Mouse (Mus musculus) CH12.LX (cell line): ENCODE data around the gene Meox1. TPM values are rescaled to one million over a fixed set of nuclear protein-coding genes. Genes with fewer than 3 reads are reported as not detected.

Experiments
- DNase-seq: peaks from one replicate; pipeline ENCODE4 v3.0.0-alpha.2; 2013; ENCODE audit errors: extremely low read depth
- H3K27ac ChIP-seq: 2 replicates; pipeline ENCODE4 v1.5.1; 2012; ENCODE audit warnings: low read depth, mild to moderate bottlenecking, control low read depth, moderate library complexity; ENCODE audit not compliant: insufficient read depth
- H3K27me3 ChIP-seq: replicated peaks from 2 replicates; pipeline ENCODE3; 2012; ENCODE audit warnings: inconsistent platforms
- H3K36me3 ChIP-seq, 2 experiments: replicated peaks in 1 of 2; 2 replicates each; pipeline versions ENCODE3 to v1.6.1; 2012; ENCODE audit warnings: inconsistent platforms in 1 of 2, low read length in 1 of 2, mild to moderate bottlenecking in 1 of 2, mixed read lengths in 1 of 2, moderate library complexity in 1 of 2; ENCODE audit not compliant: control insufficient read depth in 1 of 2, insufficient read depth in 1 of 2
- H3K4me1 ChIP-seq, 2 experiments: 2 replicates each; pipeline ENCODE4 v1.6.1; 2012; ENCODE audit warnings: inconsistent platforms in 1 of 2, moderate library complexity in 1 of 2; ENCODE audit not compliant: insufficient read depth in 2 of 2, control insufficient read depth in 1 of 2
- H3K4me2 ChIP-seq: 2 replicates; pipeline ENCODE4 v1.6.1; 2012; ENCODE audit warnings: low read depth, mild to moderate bottlenecking, control low read depth; ENCODE audit not compliant: poor library complexity, insufficient read depth, severe bottlenecking
- H3K4me3 ChIP-seq, 3 experiments: fragments of 150-350 bp in 1 of 3; sonication (generic) in 1 of 3; replicated peaks in 1 of 3; 2 replicates each; pipeline versions ENCODE3 to v1.5.1; 2011 to 2012; ENCODE audit warnings: low read depth in 2 of 3, low read length in 2 of 3, mild to moderate bottlenecking in 2 of 3, moderate library complexity in 2 of 3, control low read depth in 1 of 3, improper control_type of control experiment in 1 of 3, inconsistent platforms in 1 of 3, mixed read lengths in 1 of 3; ENCODE audit not compliant: poor library complexity in 1 of 3
- H3K79me2 ChIP-seq: replicated peaks from 2 replicates; pipeline ENCODE4 v1.6.1; 2012; ENCODE audit warnings: mild to moderate bottlenecking, moderate library complexity; ENCODE audit not compliant: control insufficient read depth, poor library complexity, insufficient read depth, severe bottlenecking; ENCODE audit errors: extremely low read depth
- H3K9ac ChIP-seq: 2 replicates; pipeline ENCODE4 v1.6.1; 2012; ENCODE audit warnings: low read depth, mild to moderate bottlenecking, control low read depth, moderate library complexity; ENCODE audit not compliant: insufficient read depth
- H3K9me3 ChIP-seq: replicated peaks from 2 replicates; pipeline ENCODE3; 2012; ENCODE audit warnings: low read length, inconsistent platforms, mixed read lengths
- CHD1 ChIP-seq: IDR thresholded peaks from 2 replicates; pipeline ENCODE4 v1.6.1; 2012; ENCODE audit warnings: low read depth, low read length, improper control_type of control experiment, inconsistent platforms
- EP300 ChIP-seq: IDR thresholded peaks from 2 replicates; pipeline ENCODE4 v1.6.1; 2011; ENCODE audit warnings: low read length, improper control_type of control experiment
- GABPA ChIP-seq: IDR thresholded peaks from 2 replicates; pipeline ENCODE4 v1.6.1; 2012; ENCODE audit warnings: low read depth, low read length, improper control_type of control experiment, inconsistent platforms; ENCODE audit not compliant: insufficient replicate concordance
- HCFC1 ChIP-seq: IDR thresholded peaks from 2 replicates; pipeline ENCODE4 v1.6.1; 2012; ENCODE audit warnings: low read depth, mild to moderate bottlenecking, inconsistent platforms, low read length, improper control_type of control experiment
- IRF4 ChIP-seq: IDR thresholded peaks from 2 replicates; pipeline ENCODE4 v1.6.1; 2014; ENCODE audit warnings: low read depth, mild to moderate bottlenecking, inconsistent platforms, low read length, improper control_type of control experiment
- JUN ChIP-seq: IDR thresholded peaks from 2 replicates; pipeline ENCODE4 v1.6.1; 2011; ENCODE audit warnings: low read depth, mild to moderate bottlenecking, low read length, improper control_type of control experiment, moderate library complexity; ENCODE audit not compliant: insufficient read depth
- JUND ChIP-seq: conservative IDR thresholded peaks from 2 replicates; pipeline ENCODE4 v1.6.1; 2011; ENCODE audit warnings: low read depth, low read length, improper control_type of control experiment
- KAT2A ChIP-seq: IDR thresholded peaks from 2 replicates; pipeline ENCODE4 v1.6.1; 2012; ENCODE audit warnings: low read length, improper control_type of control experiment, inconsistent platforms; ENCODE audit not compliant: insufficient replicate concordance
- MAFK ChIP-seq: IDR thresholded peaks from 2 replicates; pipeline ENCODE4 v1.6.1; 2011; ENCODE audit warnings: low read length, improper control_type of control experiment; ENCODE audit not compliant: insufficient replicate concordance
- MAX ChIP-seq: IDR thresholded peaks from 2 replicates; pipeline ENCODE4 v1.6.1; 2011; ENCODE audit warnings: low read length, improper control_type of control experiment
- MYC ChIP-seq: IDR thresholded peaks from 2 replicates; pipeline ENCODE4 v1.6.1; 2011; ENCODE audit warnings: low read depth, mild to moderate bottlenecking, improper control_type of control experiment, low read length
- NELFE ChIP-seq: IDR thresholded peaks from 2 replicates; pipeline ENCODE4 v1.6.1; 2011; ENCODE audit warnings: low read depth, low read length, improper control_type of control experiment
- RAD21 ChIP-seq: IDR thresholded peaks from 2 replicates; pipeline ENCODE4 v1.6.1; 2011; ENCODE audit warnings: low read depth, mild to moderate bottlenecking, low read length, improper control_type of control experiment, moderate library complexity
- TCF12 ChIP-seq: IDR thresholded peaks from 2 replicates; pipeline ENCODE4 v1.6.1; 2014; ENCODE audit warnings: low read depth, mild to moderate bottlenecking, inconsistent platforms, low read length, improper control_type of control experiment
- USF1 ChIP-seq: IDR thresholded peaks from 2 replicates; pipeline ENCODE4 v1.6.1; 2014; ENCODE audit warnings: low read depth, mild to moderate bottlenecking, inconsistent platforms, low read length, improper control_type of control experiment
- USF2 ChIP-seq: conservative IDR thresholded peaks from 2 replicates; pipeline ENCODE4 v1.6.1; 2011; ENCODE audit warnings: low read depth, low read length, improper control_type of control experiment
- ZC3H11A ChIP-seq: IDR thresholded peaks from 2 replicates; pipeline ENCODE4 v1.6.1; 2012; ENCODE audit warnings: low read depth, mild to moderate bottlenecking, inconsistent platforms, low read length, improper control_type of control experiment
- ZKSCAN1 ChIP-seq: IDR thresholded peaks from 2 replicates; pipeline ENCODE4 v1.6.1; 2012; ENCODE audit warnings: low read depth, inconsistent platforms, low read length, improper control_type of control experiment, borderline replicate concordance
- ZMIZ1 ChIP-seq: IDR thresholded peaks from 2 replicates; pipeline ENCODE4 v1.6.1; 2012; ENCODE audit warnings: low read depth, mild to moderate bottlenecking, inconsistent platforms, low read length, improper control_type of control experiment
- dilution Hi-C: fragments of 300-500 bp; cut with MboI; formaldehyde crosslinking; loops from 2 replicates; pipeline ENCODE4 v1.14.3; 2020; ENCODE audit warnings: low sequenced_read_pairs; ENCODE audit not compliant: extremely low pct_unique_long_range_greater_than_20kb, extremely low pct_ligation_motif_present
- in situ Hi-C: fragments of 300-500 bp; cut with MboI; formaldehyde crosslinking; loops from 3 replicates; pipeline ENCODE4 v1.14.3; 2019; ENCODE audit warnings: low sequenced_read_pairs, low pct_ligation_motif_present, low pct_unique_long_range_greater_than_20kb, mixed read lengths
- polyA plus RNA-seq: library from polyadenylated mRNA; unstranded; fragments of >175 nt; gene quantifications from 2 replicates; pipeline ENCODE4 v1.2.1, GENCODE M21; 2012; ENCODE audit warnings: low read depth; ENCODE audit not compliant: insufficient read length
- total RNA-seq, 2 experiments: library from RNA; depleted of rRNA; stranded (reverse); fragments of 300-350 nt in 1 of 2; fragments of >200 nt in 1 of 2; gene quantifications; 2 replicates each; pipeline ENCODE4 v1.2.3; 2012 to 2014

Gene Meox1
- total and polyA plus RNA-seq, 3 experiments, result not detected

GRCm38 (mm10) chr11:101883911-101884310 is 10.3 kb downstream of the Meox1 start:
- H3K9ac ChIP-seq, result no peak overlapping the region
- peaks cover 27% of the 10 kb centered on the region for H3K27me3 ChIP-seq
- H3K79me2 ChIP-seq, result no peaks in the 10 kb centered on the region
- H3K27ac ChIP-seq, result no peak overlapping the region
- in situ Hi-C loops (no loop called here), dilution Hi-C loops (no loop called here)
- DNase-seq, result no peak
- TF ChIP-seq MAFK, result no peak
- TF ChIP-seq ZMIZ1, result no peak
- TF ChIP-seq RAD21, result no peak
- no peak for TF ChIP-seq GABPA
- no peak for TF ChIP-seq EP300
- TF ChIP-seq CHD1, result no peak
- TF ChIP-seq JUND, result no peak
- TF ChIP-seq KAT2A, result no peak
- no peak for TF ChIP-seq JUN
- no peak for TF ChIP-seq ZKSCAN1
- no peak for TF ChIP-seq USF2
- no peak for TF ChIP-seq NELFE
- no peak for TF ChIP-seq ZC3H11A
- no peak overlapping the region for H3K4me3 ChIP-seq
- H3K36me3 ChIP-seq, result no peaks in the 10 kb centered on the region
- no peak overlapping the region for H3K4me2 ChIP-seq
- H3K4me1 ChIP-seq, result peaks cover 19 to 34% of the 10 kb centered on the region in 2 experiments
- H3K9me3 ChIP-seq, result no peaks in the 10 kb centered on the region

- dilution Hi-C loops (no loop called here), in situ Hi-C loops (no loop called here)
- H3K9ac ChIP-seq, result no peak overlapping the region
- no peak overlapping the region for H3K4me3 ChIP-seq
- H3K27ac ChIP-seq, result no peak overlapping the region
- peaks cover 19 to 38% of the 10 kb centered on the region in 2 experiments for H3K4me1 ChIP-seq
- no peaks in the 10 kb centered on the region for H3K9me3 ChIP-seq
- H3K27me3 ChIP-seq, result peaks cover 32% of the 10 kb centered on the region
- DNase-seq, result no peak
- no peak for TF ChIP-seq GABPA
- TF ChIP-seq KAT2A, result no peak
- no peak for TF ChIP-seq MYC
- no peak for TF ChIP-seq NELFE
- no peak for TF ChIP-seq HCFC1
- TF ChIP-seq IRF4, result no peak
- TF ChIP-seq TCF12, result no peak
- TF ChIP-seq JUN, result no peak
- no peak for TF ChIP-seq MAX
- TF ChIP-seq USF2, result no peak
- TF ChIP-seq USF1, result no peak
- H3K4me2 ChIP-seq, result no peak overlapping the region
- no peaks in the 10 kb centered on the region for H3K79me2 ChIP-seq
- no peaks in the 10 kb centered on the region for H3K36me3 ChIP-seq
These were observed 11.5 kb downstream of the Meox1 start for GRCm38 (mm10) chr11:101882500-101883290.
